Mouse (Mus musculus): ENCODE measurements at regions not wholly inside any gene's neighbourhood (a gene's known extent, or its start where the extent isn't known, plus 50 kb on each side); places are given as distances from the start of the nearest gene placed in this dataset.

DNA sequence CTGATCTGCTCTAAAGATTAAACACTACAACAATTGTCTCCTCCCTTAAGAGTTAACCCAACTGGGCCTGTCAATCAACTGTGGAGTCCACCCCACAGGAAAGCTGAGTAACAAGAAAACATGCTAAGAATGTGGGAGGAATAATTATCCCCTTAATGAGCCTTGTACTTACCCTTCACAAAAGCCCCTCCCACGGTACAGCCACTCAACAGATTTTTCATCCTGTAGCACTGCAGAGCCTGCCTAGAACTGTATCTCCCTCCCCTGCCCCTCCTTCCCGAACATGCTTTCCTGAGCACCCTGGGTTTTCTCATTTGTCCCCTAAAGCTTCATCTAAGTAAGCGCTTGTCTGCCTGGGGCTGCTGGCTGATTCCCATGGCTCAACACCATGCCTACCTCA lies 113.5 kb upstream of the Usp24 start:
- TF ChIP-seq CTCF (IDR thresholded peaks at IDR 0.05; ENCODE audit: borderline replicate concordance, extremely low read depth, insufficient read depth, insufficient read length) (no peak), POLR2A (IDR thresholded peaks at IDR 0.05; ENCODE audit: borderline replicate concordance, extremely low read depth, insufficient read depth, insufficient read length, poor library complexity, severe bottlenecking) (no peak)
